ENCODE assay signal across 8 mouse cellular contexts in genomic region chr11:69408541-69409377, GRCm38 (mm10). TPM values are rescaled to one million over a fixed set of nuclear protein-coding genes. Genes with fewer than 3 reads are reported as not detected.
A peak's percentile ranks its signal among the peaks of the same experiment; 100 is the strongest.
DNase-seq lines count a peak whose midpoint lies in the region; ATAC-seq and TF ChIP-seq lines count a peak whose summit lies in the region.

No protein-coding gene starts in this region.

- peak; percentile 99 for DNase-seq in MEL (ENCODE audit: low read depth, low spot score)
- peak; percentile 82 for DNase-seq in cerebellum, adult 8-10 months
- DNase-seq in layer of hippocampus, adult 9-10 months (ENCODE audit: low spot score) = peak; percentile 80
- peak; percentile 75 for DNase-seq in thymus, adult 2 months

- peak in 1 of 2 experiments; percentile 83; a peak in 2 of 4 replicates for TF ChIP-seq POLR2A in MEL (IDR thresholded peaks at IDR 0.05; ENCODE audit: control insufficient read depth in 1 of 2, insufficient read depth in 1 of 2, low read depth in 1 of 2, low read length in 2 of 2, poor library complexity in 1 of 2)
- TF ChIP-seq POLR2A in olfactory bulb, adult 2 months (IDR thresholded peaks at IDR 0.05; ENCODE audit: insufficient read depth, low read depth, low read length) = no peak
- no peak for TF ChIP-seq POLR2A in thymus, adult 2 months (IDR thresholded peaks at IDR 0.05; ENCODE audit: control insufficient read depth, extremely low read depth, insufficient read depth, low read length, poor library complexity)

- H3K27me3 ChIP-seq in MEL (ENCODE audit: control insufficient read depth in 1 of 2, insufficient read depth in 2 of 2, low read length in 2 of 2) = no peaks in the 10 kb centered on the region
- no peaks in the 10 kb centered on the region for H3K27me3 ChIP-seq in lung, embryonic 15.5 days
- no peaks in the 10 kb centered on the region for H3K27me3 ChIP-seq in thymus, adult 2 months (ENCODE audit: control insufficient read depth, insufficient read depth, low read length)

- H3K27ac ChIP-seq in MEL (ENCODE audit: control insufficient read depth, low read depth, low read length) = peak overlapping the region; percentile 81
- H3K27ac ChIP-seq in lung, embryonic 15.5 days = peak overlapping the region; percentile 99
- peak overlapping the region; percentile 76 for H3K27ac ChIP-seq in olfactory bulb, adult 2 months (ENCODE audit: insufficient read depth, low read depth, low read length)
- peak overlapping the region; percentile 62 for H3K27ac ChIP-seq in thymus, adult 2 months (ENCODE audit: control insufficient read depth, insufficient read depth, low read length)

- peak overlapping the region; percentile 99 for H3K4me2 ChIP-seq in lung, embryonic 15.5 days

- ATAC-seq in frontal cortex, adult (ENCODE audit: low TSS enrichment) = peak; percentile 73
- ATAC-seq in hematopoietic stem cell, adult 5-6 weeks (replicated peaks in 1 of 2; ENCODE audit: insufficient read depth in 1 of 2, low FRiP score in 2 of 2, low TSS enrichment in 1 of 2, low read depth in 1 of 2, poor library complexity in 2 of 2, severe bottlenecking in 2 of 2) = peak; percentile 64 to 72
- peak; percentile 73 for ATAC-seq in lung, embryonic 15.5 days (ENCODE audit: borderline replicate concordance, extremely low read depth, low FRiP score, low TSS enrichment)

- no peak for TF ChIP-seq RAD21 in MEL (IDR thresholded peaks at IDR 0.05; ENCODE audit: low read depth, low read length)

- peak overlapping the region; percentile 72 for H3K9ac ChIP-seq in MEL (ENCODE audit: control insufficient read depth, low read depth, low read length, poor library complexity, severe bottlenecking)
- peak overlapping the region; percentile 81 for H3K9ac ChIP-seq in lung, embryonic 15.5 days

- H3K9me3 ChIP-seq in MEL (replicated peaks; ENCODE audit: insufficient read depth, low read length) = no peaks in the 10 kb centered on the region
- no peaks in the 10 kb centered on the region for H3K9me3 ChIP-seq in lung, embryonic 15.5 days

- H3K4me1 ChIP-seq in MEL (ENCODE audit: control insufficient read depth in 1 of 2, insufficient read depth in 2 of 2, low read length in 2 of 2) = peaks cover 11 to 25% of the 10 kb centered on the region in 2 experiments
- H3K4me1 ChIP-seq in lung, embryonic 15.5 days = peaks cover 37% of the 10 kb centered on the region
- H3K4me1 ChIP-seq in olfactory bulb, adult 2 months (ENCODE audit: control insufficient read depth, insufficient read depth, low read length) = peaks cover 30% of the 10 kb centered on the region
- peaks cover 30% of the 10 kb centered on the region for H3K4me1 ChIP-seq in thymus, adult 2 months (replicated peaks; ENCODE audit: control insufficient read depth, insufficient read depth, low read length)

- peaks cover 0 to 20% of the 10 kb centered on the region in 2 experiments; a peak in 3 of 4 replicates for H3K36me3 ChIP-seq in MEL (ENCODE audit: control insufficient read depth in 1 of 2, insufficient read depth in 2 of 2, low read length in 2 of 2)
- peaks cover 42% of the 10 kb centered on the region for H3K36me3 ChIP-seq in lung, embryonic 15.5 days
- peaks cover 41% of the 10 kb centered on the region for H3K36me3 ChIP-seq in thymus, adult 2 months (ENCODE audit: control insufficient read depth, insufficient read depth, low read length)

- H3K4me3 ChIP-seq in MEL (ENCODE audit: control insufficient read depth in 1 of 2, insufficient read depth in 1 of 2, low read depth in 2 of 2, low read length in 2 of 2) = peak overlapping the region; percentile 68 to 79
- peak overlapping the region; percentile 63 for H3K4me3 ChIP-seq in lung, embryonic 15.5 days
- peak overlapping the region; percentile 56 for H3K4me3 ChIP-seq in olfactory bulb, adult 2 months (ENCODE audit: insufficient read depth, low read depth, low read length)
- H3K4me3 ChIP-seq in thymus, adult 2 months (ENCODE audit: control insufficient read depth, insufficient read depth, low read length) = peak overlapping the region; percentile 90

- TF ChIP-seq EP300 in MEL (IDR thresholded peaks at IDR 0.05; ENCODE audit: low read depth in 1 of 2, low read length in 2 of 2) = no peak

- WGBS in lung, embryonic 15.5 days = under 1% methylated on average over 33 of the region's 33 CpGs
- WGBS in olfactory bulb, adult 2 months = under 1% methylated on average over 33 of the region's 33 CpGs
- under 1% methylated on average over 33 of the region's 33 CpGs for whole genome bisulfite sequencing in thymus, adult 2 months

- H3K79me2 ChIP-seq in MEL (ENCODE audit: control insufficient read depth, insufficient read depth, low read length, poor library complexity) = peaks cover 48% of the 10 kb centered on the region

- TF ChIP-seq CTCF in MEL (IDR thresholded peaks at IDR 0.05 in 2 of 3, conservative IDR thresholded peaks at IDR 0.05 in 1 of 3; ENCODE audit: control insufficient read depth in 1 of 3, insufficient read depth in 1 of 3, low read depth in 2 of 3, low read length in 3 of 3, poor library complexity in 1 of 3, severe bottlenecking in 1 of 3) = no peak
- TF ChIP-seq CTCF in olfactory bulb, adult 2 months (IDR thresholded peaks at IDR 0.05; ENCODE audit: insufficient read depth, low read depth, low read length) = no peak
- TF ChIP-seq CTCF in thymus, adult 2 months (IDR thresholded peaks at IDR 0.05; ENCODE audit: borderline replicate concordance, control insufficient read depth, extremely low read depth, insufficient read depth, low read length, poor library complexity) = peak; percentile 6; the same call in 1 of the 2 replicates

TF ChIP-seq in MEL, 35 proteins besides CTCF, POLR2A, EP300 and RAD21 (continues in another document):
- TF ChIP-seq HCFC1 (IDR thresholded peaks at IDR 0.05; ENCODE audit: low read depth, low read length) (no peak), KAT2A (conservative IDR thresholded peaks at IDR 0.05; ENCODE audit: low read depth, low read length) (peak; percentile 39; the same call in 1 of the 2 replicates), POLR2AphosphoS2 (IDR thresholded peaks at IDR 0.05; ENCODE audit: low read length) (no peak), ELF1 (IDR thresholded peaks at IDR 0.05; ENCODE audit: low read depth, low read length) (0 out of 2 replicates have a peak, but pooled peaks have one; percentile 15), USF2 (IDR thresholded peaks at IDR 0.05; ENCODE audit: borderline replicate concordance in 1 of 2, insufficient read depth in 1 of 2, low read depth in 1 of 2, low read length in 2 of 2) (no peak), TCF12 (IDR thresholded peaks at IDR 0.05; ENCODE audit: low read depth, low read length) (no peak; the same call in 1 of the 2 replicates), CHD1 (IDR thresholded peaks at IDR 0.05; ENCODE audit: low read depth, low read length) (no peak; the same call in 1 of the 2 replicates), ZKSCAN1 (IDR thresholded peaks at IDR 0.05; ENCODE audit: low read depth, low read length) (no peak), MAFK (IDR thresholded peaks at IDR 0.05; ENCODE audit: borderline replicate concordance, low read depth, low read length) (0 out of 2 replicates have a peak, but pooled peaks have one; percentile 28)

RNA-seq across cellular contexts. Expression of gene Kdm6b, which starts 4.7 kb away (rescaled TPM):
- 5.8 and 7.2 TPM in 2 replicates for total RNA-seq in MEL (2012; rRNA removed)
- polyA plus RNA-seq in MEL (2012; ENCODE audit: insufficient read depth in 1 of 2, insufficient read length in 2 of 2, low read depth in 1 of 2, low replicate concordance in 2 of 2, missing spikeins in 1 of 2) = 10 to 100 TPM; 25.0 to 43.4 TPM
- total RNA-seq in hematopoietic stem cell, adult 5-6 weeks (2017) = 4.4 and 12.4 TPM in 2 replicates
- 22.7 and 23.4 TPM in 2 replicates for polyA plus RNA-seq in lung, embryonic 15.5 days (2015; fragmentation: Nextera tagmentation; extraction: Ambion mirVana)
- 114 TPM in 1 of 2 replicates, not detected in the other for polyA plus RNA-seq in olfactory bulb, adult 2 months (2012; ENCODE audit: insufficient read depth, insufficient read length, low replicate concordance, missing spikeins)
- 61.0 and 77.3 TPM in 2 replicates for polyA plus RNA-seq in thymus, adult 2 months (2012; rRNA removed)

RNA-seq across cellular contexts. Expression of gene Tmem88, which starts 10.7 kb away (rescaled TPM):
- total RNA-seq in MEL (2012; rRNA removed) = 0.39 TPM in 2 replicates
- polyA plus RNA-seq in MEL (2012; ENCODE audit: insufficient read depth in 1 of 2, insufficient read length in 2 of 2, low read depth in 1 of 2, low replicate concordance in 2 of 2, missing spikeins in 1 of 2) = under 1 TPM in 1 of 2 experiments, not detected in 1; 0.45 TPM
- 0.74 and 1.5 TPM in 2 replicates for total RNA-seq in hematopoietic stem cell, adult 5-6 weeks (2017)
- 46.7 and 49.8 TPM in 2 replicates for polyA plus RNA-seq in lung, embryonic 15.5 days (2015; fragmentation: Nextera tagmentation; extraction: Ambion mirVana)
- not detected in 2 replicates for polyA plus RNA-seq in olfactory bulb, adult 2 months (2012; ENCODE audit: insufficient read depth, insufficient read length, low replicate concordance, missing spikeins)
- 7.3 and 9.3 TPM in 2 replicates for polyA plus RNA-seq in thymus, adult 2 months (2012; rRNA removed)

RNA-seq across cellular contexts. Expression of gene Cyb5d1, which starts 13.3 kb away (rescaled TPM):
- total RNA-seq in MEL (2012; rRNA removed) = 26.8 and 39.6 TPM in 2 replicates
- polyA plus RNA-seq in MEL (2012; ENCODE audit: insufficient read depth in 1 of 2, insufficient read length in 2 of 2, low read depth in 1 of 2, low replicate concordance in 2 of 2, missing spikeins in 1 of 2) = 10 to 100 TPM in 1 of 2 experiments, not detected in 1; 21.3 TPM
- 59.7 and 69.7 TPM in 2 replicates for total RNA-seq in hematopoietic stem cell, adult 5-6 weeks (2017)
- polyA plus RNA-seq in lung, embryonic 15.5 days (2015; fragmentation: Nextera tagmentation; extraction: Ambion mirVana) = 28.4 and 31.5 TPM in 2 replicates
- polyA plus RNA-seq in olfactory bulb, adult 2 months (2012; ENCODE audit: insufficient read depth, insufficient read length, low replicate concordance, missing spikeins) = not detected in 2 replicates
- polyA plus RNA-seq in thymus, adult 2 months (2012; rRNA removed) = 37.2 and 41.5 TPM in 2 replicates

RNA-seq across cellular contexts. Expression of gene Naa38, which starts 13.5 kb away (rescaled TPM):
- total RNA-seq in MEL (2012; rRNA removed) = 190 and 191 TPM in 2 replicates
- 100 to 1,000 TPM in 1 of 2 experiments, not detected in 1; 173 TPM for polyA plus RNA-seq in MEL (2012; ENCODE audit: insufficient read depth in 1 of 2, insufficient read length in 2 of 2, low read depth in 1 of 2, low replicate concordance in 2 of 2, missing spikeins in 1 of 2)
- 93.2 and 152 TPM in 2 replicates for total RNA-seq in hematopoietic stem cell, adult 5-6 weeks (2017)
- polyA plus RNA-seq in lung, embryonic 15.5 days (2015; fragmentation: Nextera tagmentation; extraction: Ambion mirVana) = 151 and 168 TPM in 2 replicates
- polyA plus RNA-seq in olfactory bulb, adult 2 months (2012; ENCODE audit: insufficient read depth, insufficient read length, low replicate concordance, missing spikeins) = not detected in 2 replicates
- polyA plus RNA-seq in thymus, adult 2 months (2012; rRNA removed) = 139 and 170 TPM in 2 replicates

RNA-seq across cellular contexts. Expression of gene Chd3, which starts 39.6 kb away (rescaled TPM):
- total RNA-seq in MEL (2012; rRNA removed) = 37.3 and 65.8 TPM in 2 replicates
- polyA plus RNA-seq in MEL (2012; ENCODE audit: insufficient read depth in 1 of 2, insufficient read length in 2 of 2, low read depth in 1 of 2, low replicate concordance in 2 of 2, missing spikeins in 1 of 2) = 10 to 100 TPM in 1 of 2 experiments, not detected in 1; 84.9 TPM
- total RNA-seq in hematopoietic stem cell, adult 5-6 weeks (2017) = 98.4 and 128 TPM in 2 replicates
- polyA plus RNA-seq in lung, embryonic 15.5 days (2015; fragmentation: Nextera tagmentation; extraction: Ambion mirVana) = 56.7 and 59.4 TPM in 2 replicates
- 175 and 278 TPM in 2 replicates for polyA plus RNA-seq in olfactory bulb, adult 2 months (2012; ENCODE audit: insufficient read depth, insufficient read length, low replicate concordance, missing spikeins)
- polyA plus RNA-seq in thymus, adult 2 months (2012; rRNA removed) = 278 and 280 TPM in 2 replicates

Comparison
In these comparisons a context has a peak if more than half of its experiments do, and no peak if none do; other contexts are left out.
1. Peak in every context shown above with its lines: DNase-seq, ATAC-seq, H3K4me3 ChIP-seq and H3K27ac ChIP-seq.
2. RNA of gene Cyb5d1, which starts 13.3 kb away (polyA plus RNA-seq): 21.3 TPM in MEL, 37.2 to 41.5 TPM in thymus, adult 2 months and 28.4 to 31.5 TPM in lung, embryonic 15.5 days; not detected in olfactory bulb, adult 2 months; every median in the first group is over 10 times any median in the second.